Mouse (Mus musculus) lung, adult 2 months (tissue): ENCODE measurements at regions not wholly inside any gene's neighbourhood (a gene's known extent, or its start where the extent isn't known, plus 50 kb on each side); places are given as distances from the start of the nearest gene placed in this dataset.

Experiments used
- CTCF ChIP-seq: fragments of 200-500 bp; IDR thresholded peaks from 2 replicates; pipeline ENCODE4 v1.5.1; 2011; ENCODE audit warnings: mild to moderate bottlenecking, low read length, control low read depth; ENCODE audit not compliant: insufficient read depth
- POLR2A ChIP-seq: fragments of 200-500 bp; IDR thresholded peaks from 2 replicates; pipeline ENCODE4 v1.6.1; 2011; ENCODE audit warnings: low read depth, mild to moderate bottlenecking, control low read depth, low read length, borderline replicate concordance; ENCODE audit errors: extremely low read depth

GRCm38 (mm10) chr1:193547356-193547755 lies 177.3 kb upstream of the Camk1g start:
- TF ChIP-seq CTCF = no peak
- TF ChIP-seq POLR2A = no peak
